Mouse (Mus musculus) T-helper 17 cell (primary cell): ENCODE data around the gene Slc35e3.

ENCODE experiments used
- in situ Hi-C, 2 experiments: fragments of 300-600 bp; cut with MboI, MseI; formaldehyde crosslinking; loops; 1 replicate in 1 of 2; 2 replicates in 1 of 2; pipeline ENCODE4 v1.15.1; 2025; ENCODE audit warnings: high pct_unique_total_duplicates in 2 of 2

The Slc35e3 gene

GRCm38 (mm10) chr10:117701034-117701829 is 44.9 kb downstream of the Slc35e3 start:
- in situ Hi-C loops: no loop called here

GRCm38 (mm10) chr10:117700450-117700849 is 45.7 kb downstream of the Slc35e3 start:
- in situ Hi-C loops: no loop called here

- in situ Hi-C loops: loop anchor here in 1 of 2 experiments (10.0 kb wide), 1 partner anchor 335 kb away; no protein-coding TSS in a partner anchor
These were observed 46.3 kb downstream of the Slc35e3 start for GRCm38 (mm10) chr10:117699914-117700313.

DNA sequence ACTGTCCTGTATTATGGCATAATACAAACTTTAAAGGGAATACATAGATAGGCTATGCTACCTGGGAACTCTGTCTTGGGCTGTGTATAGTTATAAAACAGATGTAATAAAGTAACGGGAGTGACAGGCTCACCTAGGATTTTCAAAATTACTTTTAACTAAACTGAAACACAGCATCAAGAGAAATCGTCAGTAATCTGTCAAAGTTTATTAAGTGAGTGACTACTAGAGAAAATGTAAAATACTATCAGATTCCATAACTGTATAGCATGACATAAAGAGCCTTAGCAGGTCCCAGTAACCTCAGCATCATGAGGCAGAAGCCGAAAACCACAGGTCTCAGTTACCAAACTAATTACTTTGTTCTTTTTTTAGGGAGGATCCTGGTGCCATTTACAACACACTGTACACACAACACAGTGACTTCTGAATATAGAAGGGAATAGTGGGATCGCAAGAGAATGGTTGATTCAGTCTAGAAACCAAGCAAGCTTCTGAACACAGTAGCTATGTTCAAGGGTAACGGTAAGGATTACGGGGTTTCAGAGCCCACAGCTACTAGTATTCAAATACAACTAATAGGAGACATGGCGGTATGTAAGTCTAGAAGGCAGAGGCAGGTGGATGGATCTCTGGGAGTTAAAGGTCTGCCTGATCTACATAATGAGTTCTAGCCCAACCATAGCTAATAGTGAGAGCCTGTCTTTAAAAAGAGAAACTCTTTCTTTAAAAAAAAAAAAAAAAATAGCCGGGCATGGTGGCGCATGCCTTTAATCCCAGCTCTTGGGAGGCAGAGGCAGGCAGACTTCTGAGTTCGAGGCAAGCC is 47.6 kb downstream of the Slc35e3 start:
- in situ Hi-C loops: loop anchor here in 1 of 2 experiments (10.0 kb wide), 1 partner anchor 334 kb away; no protein-coding TSS in a partner anchor

- in situ Hi-C loops: loop anchor here in 1 of 2 experiments (10.0 kb wide), 1 partner anchor 333 kb away; no protein-coding TSS in a partner anchor
These were observed 48.5 kb downstream of the Slc35e3 start for GRCm38 (mm10) chr10:117697561-117698115.

DNA sequence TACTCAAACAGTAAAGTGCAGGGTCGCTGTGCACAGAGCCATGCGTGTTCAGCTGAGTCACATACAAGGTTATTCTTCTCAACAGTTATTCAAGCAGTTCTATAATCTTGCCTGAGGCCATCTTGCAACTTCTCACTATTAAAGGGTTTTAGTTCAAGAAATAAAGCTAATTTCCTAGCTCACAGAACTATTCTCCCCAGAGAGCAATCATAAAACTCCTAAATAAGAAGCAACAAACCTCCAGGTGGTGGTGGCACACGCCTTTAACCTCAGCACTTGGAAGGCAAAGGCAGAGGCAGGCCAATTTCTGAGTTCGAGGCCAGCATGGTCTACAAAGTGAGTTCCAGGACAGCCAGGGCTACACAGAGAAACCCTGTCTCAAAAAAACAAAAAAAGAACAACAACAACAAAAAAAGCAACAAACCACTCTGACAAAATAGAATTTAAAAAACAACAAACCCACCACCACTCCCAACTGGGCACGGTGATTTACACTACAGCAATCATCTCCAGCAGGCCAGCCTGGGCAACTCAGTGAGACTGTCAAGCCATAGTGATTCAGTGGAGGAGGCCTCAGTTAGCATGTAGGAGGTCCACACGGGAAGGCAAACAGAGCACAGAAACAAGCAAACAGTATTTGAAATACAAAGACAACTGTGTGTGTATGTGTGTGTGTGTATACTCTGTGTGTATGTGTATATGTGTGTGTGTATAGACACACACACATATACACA is 49.2 kb downstream of the Slc35e3 start:
- in situ Hi-C loops: loop anchor here in 1 of 2 experiments (10.0 kb wide), 1 partner anchor 332 kb away; no protein-coding TSS in a partner anchor

DNA sequence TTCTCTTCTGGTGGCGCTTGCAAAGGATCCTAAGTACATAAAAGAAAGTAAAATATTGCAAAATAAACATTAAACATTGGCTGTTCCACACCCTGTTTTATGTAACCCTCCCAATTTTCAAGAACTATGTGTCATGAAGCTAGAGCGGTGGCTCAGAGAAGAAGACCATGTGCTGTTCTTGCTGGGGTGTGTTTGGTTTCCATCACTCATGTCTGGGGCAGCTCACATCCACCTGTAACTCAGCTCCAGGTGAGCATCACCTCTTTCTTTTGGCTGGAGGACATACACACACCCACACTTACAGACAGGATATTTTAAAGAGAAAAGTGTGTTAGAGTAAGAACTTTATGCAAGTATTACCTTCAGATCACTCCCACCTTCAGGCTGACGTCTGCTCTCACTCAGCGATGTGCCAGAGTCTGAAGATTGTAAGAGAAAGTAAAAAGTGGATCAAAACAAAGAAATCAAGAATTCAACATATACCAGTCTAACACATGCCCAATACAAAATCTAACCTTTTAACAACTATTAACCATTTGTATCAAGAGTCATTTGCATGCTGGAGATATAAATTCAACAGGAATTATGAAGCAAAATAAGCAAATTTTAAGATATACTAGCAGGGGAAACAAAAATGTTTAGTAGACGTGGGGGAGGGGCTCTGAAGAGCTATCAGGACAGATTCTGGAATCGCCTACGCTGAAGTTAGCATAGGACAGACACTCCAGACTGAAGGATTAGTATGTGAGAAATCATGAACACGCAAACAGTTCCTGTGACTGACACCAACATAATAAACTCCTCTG is 49.9 kb downstream of the Slc35e3 start:
- in situ Hi-C loops: loop anchor here in 1 of 2 experiments (10.0 kb wide), 1 partner anchor 331 kb away; no protein-coding TSS in a partner anchor

DNA sequence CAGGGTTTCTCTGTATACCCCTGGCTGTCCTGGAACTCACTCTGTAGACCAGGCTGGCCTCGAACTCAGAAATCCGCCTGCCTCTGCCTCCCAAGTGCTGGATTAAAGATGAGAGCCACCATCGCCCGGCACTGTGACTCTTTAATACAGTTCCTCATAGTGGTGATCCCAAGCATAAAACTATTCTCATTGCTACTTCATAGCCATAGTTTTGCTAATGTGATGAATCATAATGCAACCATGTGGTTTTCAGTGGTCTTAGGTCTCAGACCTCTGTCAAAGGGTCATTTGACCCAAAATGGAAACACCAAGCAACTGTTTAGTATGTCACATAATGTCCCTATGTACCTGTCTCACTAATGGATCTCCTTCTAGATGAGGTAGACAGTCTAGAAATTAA is 50.6 kb downstream of the Slc35e3 start:
- in situ Hi-C loops: loop anchor here in 1 of 2 experiments (10.0 kb wide), 1 partner anchor 331 kb away; no protein-coding TSS in a partner anchor

- in situ Hi-C loops: loop anchor here in 1 of 2 experiments (10.0 kb wide), 1 partner anchor 330 kb away; no protein-coding TSS in a partner anchor
These were observed 51.1 kb downstream of the Slc35e3 start for GRCm38 (mm10) chr10:117695027-117695426.

DNA sequence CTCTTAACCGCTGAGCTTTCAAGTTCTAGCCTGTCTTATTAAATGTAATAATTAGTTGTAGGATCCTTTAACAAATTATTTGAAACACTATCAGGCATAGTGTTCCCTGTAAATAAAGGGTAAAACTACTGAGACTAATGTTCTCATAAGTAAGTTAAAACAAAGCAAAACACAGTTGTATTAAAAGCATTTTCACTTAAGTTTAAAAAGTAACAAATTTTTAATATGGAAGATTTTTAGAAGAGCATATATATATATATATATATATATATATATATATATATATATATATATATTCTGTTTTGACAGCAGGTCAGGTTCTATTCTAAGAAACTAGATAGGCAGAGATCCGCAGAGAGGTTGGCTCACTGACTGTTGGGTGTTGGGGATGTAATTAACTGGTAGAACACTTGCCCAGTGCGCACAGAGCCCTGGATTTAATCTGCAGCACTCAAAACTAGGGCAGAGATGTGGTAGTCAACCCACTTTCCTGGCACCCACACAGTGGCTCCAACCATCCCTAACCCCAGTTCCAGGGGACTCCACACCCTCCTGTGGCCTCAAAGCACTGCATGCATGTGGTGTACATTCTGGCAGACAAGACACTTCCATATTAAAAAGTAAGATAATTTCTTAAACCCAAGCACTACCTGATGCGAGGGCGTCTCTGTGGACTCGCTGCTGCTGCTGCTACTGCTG is 51.8 kb downstream of the Slc35e3 start:
- in situ Hi-C loops: loop anchor here in 1 of 2 experiments (10.0 kb wide), 1 partner anchor 330 kb away; no protein-coding TSS in a partner anchor

GRCm38 (mm10) chr10:117692953-117693352 is 53.2 kb downstream of the Slc35e3 start:
- in situ Hi-C loops: loop anchor here in 1 of 2 experiments (10.0 kb wide), 1 partner anchor 328 kb away; no protein-coding TSS in a partner anchor

DNA sequence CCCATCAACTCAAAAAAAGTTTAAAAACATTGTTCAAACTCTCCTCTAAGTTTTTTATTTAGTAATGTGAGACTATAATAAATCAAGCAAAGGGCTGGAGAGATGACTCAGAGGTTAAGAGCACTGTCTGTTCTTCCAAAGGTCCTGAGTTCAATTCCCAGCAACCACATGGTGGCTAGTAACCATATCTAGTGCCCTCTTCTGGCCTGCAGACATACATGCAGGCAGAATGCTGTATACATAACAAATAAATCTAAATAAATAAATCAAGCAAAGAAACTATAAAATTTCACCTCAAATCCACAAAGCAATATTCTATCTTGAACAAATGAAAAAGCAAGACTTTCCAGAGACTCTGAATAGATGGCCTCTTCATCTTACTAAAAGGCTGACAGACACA is 54.0 kb downstream of the Slc35e3 start:
- in situ Hi-C loops: loop anchor here in 1 of 2 experiments (10.0 kb wide), 1 partner anchor 327 kb away; no protein-coding TSS in a partner anchor

DNA sequence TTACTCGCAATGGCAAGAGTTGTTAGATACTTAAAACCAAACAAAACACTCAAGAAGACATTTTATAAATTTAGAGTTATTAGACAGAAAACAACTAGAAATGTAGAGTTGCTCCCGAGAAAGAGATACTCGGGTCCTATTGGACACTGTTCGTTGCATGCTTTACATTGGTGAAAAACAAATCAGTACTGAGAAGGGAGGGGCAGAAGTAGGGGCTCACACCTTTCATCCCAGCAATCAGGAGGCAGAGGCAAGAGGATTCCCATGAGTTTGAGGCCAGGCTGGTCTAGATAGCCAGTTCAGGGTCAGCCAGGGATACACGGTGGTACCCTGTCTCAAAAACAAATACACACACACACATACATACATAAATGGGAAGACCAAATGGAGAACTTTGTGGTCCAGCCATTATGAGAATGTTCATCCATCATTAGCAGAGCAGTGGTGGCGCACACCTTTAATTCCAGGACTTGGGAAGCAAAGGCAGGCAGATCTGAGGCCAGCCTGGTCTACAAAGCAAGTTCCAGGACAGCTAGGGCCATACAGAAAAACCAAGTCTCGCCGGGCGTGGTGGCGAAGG is 54.7 kb downstream of the Slc35e3 start:
- in situ Hi-C loops: loop anchor here in 1 of 2 experiments (10.0 kb wide), 1 partner anchor 327 kb away; no protein-coding TSS in a partner anchor

DNA sequence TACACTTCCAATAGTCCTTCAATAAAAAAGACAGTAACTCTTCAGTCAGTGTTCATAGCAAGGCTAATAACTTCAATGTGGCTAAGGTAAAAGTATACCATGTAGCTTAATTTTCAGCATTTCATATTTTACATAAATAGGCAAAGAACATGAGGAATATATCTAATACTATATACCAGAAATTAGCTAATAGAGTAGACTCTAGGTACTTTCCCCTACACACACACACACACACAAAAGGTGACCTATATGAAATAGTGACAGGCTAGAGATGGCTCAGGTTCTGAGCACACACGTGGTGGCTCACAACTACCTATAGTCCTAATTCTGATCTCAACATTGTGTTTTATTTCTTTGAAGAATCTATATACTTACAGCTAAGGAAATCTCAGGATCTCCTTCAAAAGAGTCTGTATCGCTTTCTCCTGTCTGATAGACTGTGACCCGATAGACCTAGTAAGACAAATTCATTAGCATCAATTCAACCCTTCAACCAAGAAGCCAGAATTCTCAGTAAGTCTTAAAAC is 55.3 kb downstream of the Slc35e3 start:
- in situ Hi-C loops: loop anchor here in 1 of 2 experiments (10.0 kb wide), 1 partner anchor 326 kb away; no protein-coding TSS in a partner anchor

DNA sequence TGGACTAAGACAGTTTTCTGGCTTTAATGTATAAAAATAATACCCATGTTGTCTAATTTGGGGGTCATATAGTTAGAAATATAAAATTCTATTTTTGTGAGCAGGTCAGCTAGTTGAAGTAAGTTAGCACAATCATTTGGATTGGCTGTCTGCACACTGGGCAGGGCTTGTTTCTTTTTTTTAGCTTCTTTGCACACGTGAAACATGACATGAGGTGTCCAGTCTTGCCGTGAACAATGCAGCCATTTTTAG is 56.1 kb downstream of the Slc35e3 start:
- in situ Hi-C loops: loop anchor here in 1 of 2 experiments (10.0 kb wide), 1 partner anchor 325 kb away; no protein-coding TSS in a partner anchor

DNA sequence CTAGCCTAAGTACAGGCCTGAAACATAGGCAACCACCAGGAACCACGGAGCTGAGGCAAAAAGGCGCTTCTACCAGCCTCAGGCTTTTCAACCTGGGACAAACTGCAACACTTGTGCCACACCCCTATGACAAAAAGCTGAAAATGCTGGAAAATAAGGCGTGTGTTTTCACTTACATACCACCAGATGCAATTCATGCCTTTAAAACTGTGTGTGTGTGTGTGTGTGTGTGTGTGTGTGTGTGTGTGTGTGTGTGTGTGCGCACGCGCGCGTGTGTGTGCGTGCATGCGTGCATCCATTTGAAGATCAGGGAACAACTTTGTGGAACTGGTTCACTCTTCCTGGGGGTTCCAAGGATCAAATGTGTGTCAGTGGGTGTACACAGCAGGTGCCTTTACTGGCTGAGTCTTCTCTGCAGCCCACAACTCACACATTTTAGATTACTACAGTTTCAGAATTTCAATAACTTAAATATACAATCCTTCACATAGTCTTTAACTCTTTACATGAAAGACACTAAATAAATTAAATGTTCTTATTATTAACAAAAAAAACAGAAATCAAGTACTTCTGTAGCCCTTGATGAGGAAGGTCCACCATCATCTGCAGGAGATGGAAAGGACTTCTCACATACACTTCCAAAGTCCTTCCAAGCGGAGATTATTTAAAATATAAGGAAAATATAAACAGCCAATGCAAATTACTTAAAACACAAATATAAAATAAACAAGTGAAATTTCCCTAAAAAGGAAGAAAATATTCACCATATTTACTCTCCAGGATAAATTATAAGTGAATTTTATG is 56.7 kb downstream of the Slc35e3 start:
- in situ Hi-C loops: loop anchor here (10.0 kb wide), 2 partner anchors 325 to 405 kb away; partner anchors contain the start of gene Lyz2 (in 1 of the 2)
